Mouse (Mus musculus): Measurements from ENCODE around the gene Csf2.

Gene Csf2

DNA sequence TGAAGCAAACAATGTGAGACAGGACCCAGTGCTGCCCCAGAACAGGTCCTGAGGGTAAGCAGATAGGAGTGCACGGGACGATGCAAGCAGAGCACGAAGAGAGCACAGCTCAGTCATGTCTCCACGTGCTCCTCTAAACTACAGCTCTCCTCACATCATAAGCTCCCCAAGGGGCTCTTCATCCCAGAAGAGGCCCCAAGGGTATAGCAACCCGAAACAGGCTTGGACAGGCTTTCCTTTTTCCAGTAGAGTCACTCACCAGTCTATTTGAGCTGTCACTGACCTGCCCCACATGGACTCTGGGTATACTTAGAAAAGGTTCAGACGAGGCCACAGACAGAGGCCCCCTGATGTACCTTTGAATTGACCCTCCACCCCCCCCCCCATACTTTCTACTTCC, 5.0 kb downstream of the Csf2 start:
- in situ Hi-C loops (cut with MboI; ENCODE audit: unreplicated experiment in 2 of 2), result no loop called here

DNA sequence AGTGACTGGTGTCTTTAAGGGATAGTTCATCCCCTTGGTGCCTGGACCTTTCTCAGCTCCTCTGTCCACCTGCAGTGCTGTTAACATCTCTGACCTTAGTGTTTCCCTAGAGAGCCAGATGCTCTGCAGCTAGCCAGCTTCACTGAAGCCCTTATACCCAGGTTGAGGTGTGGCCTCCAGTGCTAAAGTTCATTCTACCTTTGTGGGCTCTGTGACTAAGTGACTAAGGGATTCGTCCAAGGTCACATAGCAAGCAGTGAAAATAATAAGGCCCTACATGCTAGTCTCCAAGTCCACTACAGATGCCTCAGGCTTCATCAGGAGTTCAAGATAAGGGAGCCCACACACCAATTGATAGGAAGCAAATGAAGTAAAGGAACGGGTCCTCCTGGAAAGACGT, 7.0 kb downstream of the Csf2 start:
- in situ Hi-C loops (cut with MboI; ENCODE audit: unreplicated experiment in 2 of 2), result no loop called here

DNA sequence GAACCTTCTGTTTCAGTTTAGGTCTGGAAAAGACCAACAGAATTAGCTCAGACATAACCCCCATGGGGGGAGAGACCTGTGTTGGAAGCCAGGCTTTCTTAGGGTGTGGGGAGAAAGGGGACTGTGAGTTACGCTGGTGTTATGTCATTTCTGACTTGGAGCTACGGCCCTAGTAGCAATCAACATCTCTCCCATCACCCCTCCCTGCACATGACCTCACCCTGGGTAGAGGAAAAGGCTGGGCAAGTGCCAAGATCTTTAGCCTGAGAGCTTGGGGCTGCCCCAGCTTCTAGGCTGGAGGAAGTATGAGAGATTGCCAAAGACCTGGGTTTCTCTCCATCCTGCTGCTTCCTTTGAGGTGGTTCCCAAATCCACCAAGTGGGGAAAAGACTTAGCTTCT, 12.5 kb downstream of the Csf2 start:
- in situ Hi-C loops (cut with MboI; ENCODE audit: unreplicated experiment in 2 of 2), result no loop called here

DNA sequence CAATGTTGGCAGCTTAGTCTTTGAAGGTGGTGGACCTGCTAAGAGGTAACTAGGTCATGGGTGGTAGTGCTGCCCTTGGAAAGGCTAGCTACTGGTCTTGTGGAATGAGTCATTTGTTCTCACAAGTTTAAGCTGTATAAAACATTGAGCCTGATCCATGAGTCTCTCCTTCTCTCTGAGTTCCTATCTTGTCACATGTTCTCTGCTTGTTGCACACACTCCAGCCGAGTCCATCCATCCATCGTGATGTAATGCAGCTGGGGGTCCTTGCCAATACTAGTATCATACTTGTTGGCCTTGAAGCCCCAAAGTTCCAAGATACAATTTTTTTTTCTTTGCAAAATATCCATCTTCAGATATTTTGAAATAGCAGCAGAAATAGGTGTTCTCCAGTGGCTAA, 22.0 kb downstream of the Csf2 start:
- in situ Hi-C loops (cut with MboI; ENCODE audit: unreplicated experiment in 2 of 2), result no loop called here

DNA sequence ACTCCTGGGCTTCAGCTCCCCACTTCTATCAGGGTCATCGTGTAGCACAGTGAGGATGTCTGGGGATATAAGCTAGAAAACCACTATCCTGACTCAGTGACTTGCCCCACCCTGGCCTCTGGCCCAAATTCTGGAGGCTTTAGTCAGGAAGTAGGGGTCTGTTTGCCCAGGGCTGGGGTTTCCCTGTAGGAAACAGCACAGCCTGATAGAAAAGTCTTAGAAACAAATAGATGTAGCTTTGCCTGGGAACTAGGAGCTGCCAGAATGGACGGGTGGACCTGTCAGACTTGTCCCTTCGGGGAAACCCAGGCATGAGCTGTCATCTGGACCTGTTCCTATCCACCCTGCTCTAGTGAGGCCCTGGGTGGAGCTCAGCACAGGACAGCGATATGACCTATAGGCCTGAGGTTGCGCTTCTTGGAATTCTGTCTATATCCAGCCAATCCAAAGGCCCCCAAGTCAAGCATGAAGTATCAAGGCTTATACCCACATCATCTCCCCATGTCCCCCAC, 24.9 kb downstream of the Csf2 start:
- in situ Hi-C loops (cut with MboI; ENCODE audit: unreplicated experiment in 2 of 2), result no loop called here

DNA sequence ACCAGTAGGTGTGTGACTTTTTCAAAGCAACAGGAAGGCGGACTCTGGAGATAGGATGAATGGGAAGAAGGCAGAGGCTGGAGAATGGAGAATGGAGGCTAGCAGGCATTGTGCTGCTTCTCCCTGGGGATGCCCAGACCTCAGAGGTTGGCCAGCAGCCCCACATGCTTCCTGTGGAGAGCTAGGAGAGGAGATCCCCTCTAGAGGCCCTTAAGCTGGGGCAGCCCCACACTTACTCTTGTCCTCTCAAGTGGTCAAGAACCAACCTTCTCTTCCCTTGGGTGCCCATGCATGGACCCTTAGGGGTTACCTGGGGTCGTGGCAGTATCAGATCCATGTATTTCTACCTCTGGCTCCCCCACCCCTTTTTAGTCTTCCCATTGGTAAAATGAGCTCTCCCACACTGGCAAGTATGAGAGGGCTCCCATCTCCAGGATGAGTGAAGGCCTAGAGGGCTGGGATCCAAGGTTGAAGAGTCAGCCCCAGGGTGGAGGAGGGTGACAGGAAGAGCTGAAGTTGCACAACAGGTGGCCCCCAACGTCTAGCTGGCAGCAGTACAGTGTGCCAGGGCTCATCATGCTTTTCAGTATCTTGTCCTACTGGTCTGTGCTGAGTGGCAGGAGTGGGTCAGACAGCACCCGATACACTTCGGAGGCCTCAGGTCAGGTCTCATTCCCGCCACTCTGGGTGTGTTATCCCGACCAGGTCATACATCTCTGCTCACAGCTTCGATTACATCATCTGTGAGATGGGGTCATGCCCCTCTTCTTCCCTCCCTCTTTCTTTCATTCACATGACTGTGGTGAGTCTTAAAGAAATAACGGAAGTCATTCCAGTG, 25.6 kb downstream of the Csf2 start:
- in situ Hi-C loops (cut with MboI; ENCODE audit: unreplicated experiment in 2 of 2), result no loop called here

DNA sequence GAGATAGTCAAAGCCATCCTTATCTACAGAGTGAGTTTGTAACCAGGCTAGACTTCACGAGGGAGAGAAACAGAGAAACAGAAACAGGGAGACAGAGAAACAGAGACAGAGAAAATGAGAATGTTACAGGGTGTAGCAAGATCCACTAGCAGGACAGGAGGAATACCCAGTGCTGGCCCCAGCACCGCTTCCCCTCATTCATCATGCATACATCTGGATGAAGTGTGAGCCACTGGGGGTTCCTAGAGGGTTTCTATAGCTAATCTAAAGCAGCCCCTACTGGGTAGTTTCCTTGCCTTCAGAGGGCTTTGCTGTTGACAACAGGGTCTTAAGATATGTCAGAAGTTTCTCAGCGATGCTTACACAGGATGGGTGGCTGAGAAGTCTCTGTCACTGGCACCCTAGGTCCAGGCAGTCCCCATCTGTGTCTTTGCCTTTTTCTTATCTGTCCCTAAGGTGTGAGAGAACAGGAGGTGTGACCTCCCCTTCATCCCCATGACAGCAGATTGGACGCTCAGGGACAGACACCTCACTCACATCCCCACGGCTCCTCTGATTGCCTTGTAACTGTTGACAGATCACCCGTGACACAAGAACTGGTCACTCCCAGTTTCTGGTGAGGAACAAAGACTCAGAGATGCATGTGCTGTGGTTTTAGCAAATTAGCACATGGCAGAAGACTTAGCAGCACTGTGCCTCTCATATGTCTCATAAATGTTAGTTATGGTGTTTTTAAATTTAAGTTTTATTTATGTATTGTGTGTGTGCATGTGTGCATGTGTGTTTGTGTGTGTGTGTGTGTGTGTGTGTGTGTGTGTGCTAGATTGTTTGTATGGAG, 29.3 kb downstream of the Csf2 start:
- in situ Hi-C loops (cut with MboI; ENCODE audit: unreplicated experiment in 2 of 2), result no loop called here

DNA sequence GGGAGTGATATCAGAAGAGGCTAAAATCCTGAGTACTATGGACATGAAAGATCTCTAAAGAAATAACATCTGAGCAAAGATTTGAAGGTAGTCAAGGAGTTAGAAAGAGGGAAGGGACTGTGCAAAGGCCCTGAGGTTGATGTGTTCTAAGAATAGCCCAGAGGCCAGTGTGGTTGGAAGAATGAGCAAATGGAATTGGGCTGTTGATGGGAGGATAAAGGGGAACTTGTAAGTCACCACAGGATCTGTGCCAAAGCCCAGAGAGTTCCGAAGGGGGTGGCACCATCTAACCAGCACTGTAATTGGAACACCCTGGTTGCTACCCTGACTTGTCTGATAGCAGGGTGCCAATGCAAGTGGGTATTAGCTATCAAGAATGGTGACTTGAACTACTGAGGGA, 30.3 kb downstream of the Csf2 start:
- in situ Hi-C loops (cut with MboI; ENCODE audit: unreplicated experiment in 2 of 2), result no loop called here

DNA sequence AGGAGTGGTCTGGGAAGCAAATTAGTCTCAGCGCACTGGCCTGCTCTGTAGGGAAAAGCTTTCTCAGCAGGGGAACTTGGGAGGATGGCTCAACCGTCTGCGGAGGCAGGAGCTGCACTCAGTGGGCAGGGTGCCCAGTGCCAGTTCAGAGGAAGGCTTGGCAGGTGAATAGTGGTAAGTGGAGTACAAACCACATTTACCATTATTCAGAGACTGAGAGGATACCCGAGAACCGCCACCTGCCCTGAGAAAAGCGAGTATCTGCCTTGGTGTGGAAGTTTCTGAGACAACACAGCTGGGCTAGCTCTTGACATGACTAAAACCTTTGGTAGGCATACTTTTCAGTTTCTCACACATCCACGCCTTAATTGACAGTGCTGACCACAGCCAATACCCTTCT, 32.1 kb downstream of the Csf2 start:
- in situ Hi-C loops (cut with MboI; ENCODE audit: unreplicated experiment in 2 of 2), result no loop called here

DNA sequence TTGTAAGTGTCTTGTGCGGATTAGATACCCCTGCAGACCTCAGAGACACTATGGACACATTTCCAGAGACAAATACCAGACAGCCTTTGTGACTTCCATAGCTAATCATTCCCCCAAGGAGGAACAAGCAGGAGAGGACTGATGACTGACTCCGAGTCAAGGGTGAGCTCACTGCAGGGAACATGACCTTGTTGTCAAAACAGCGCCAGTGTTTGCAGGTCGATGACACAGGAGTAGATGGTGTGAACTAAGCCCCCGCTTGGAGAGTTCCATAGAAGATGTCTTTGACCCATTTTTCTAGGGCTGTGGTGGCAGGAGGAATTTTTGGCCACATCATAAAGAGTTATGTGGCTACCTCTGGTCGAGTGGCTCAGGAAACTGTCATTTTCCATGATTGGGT, 33.4 kb downstream of the Csf2 start:
- in situ Hi-C loops (cut with MboI; ENCODE audit: unreplicated experiment in 2 of 2), result no loop called here

DNA sequence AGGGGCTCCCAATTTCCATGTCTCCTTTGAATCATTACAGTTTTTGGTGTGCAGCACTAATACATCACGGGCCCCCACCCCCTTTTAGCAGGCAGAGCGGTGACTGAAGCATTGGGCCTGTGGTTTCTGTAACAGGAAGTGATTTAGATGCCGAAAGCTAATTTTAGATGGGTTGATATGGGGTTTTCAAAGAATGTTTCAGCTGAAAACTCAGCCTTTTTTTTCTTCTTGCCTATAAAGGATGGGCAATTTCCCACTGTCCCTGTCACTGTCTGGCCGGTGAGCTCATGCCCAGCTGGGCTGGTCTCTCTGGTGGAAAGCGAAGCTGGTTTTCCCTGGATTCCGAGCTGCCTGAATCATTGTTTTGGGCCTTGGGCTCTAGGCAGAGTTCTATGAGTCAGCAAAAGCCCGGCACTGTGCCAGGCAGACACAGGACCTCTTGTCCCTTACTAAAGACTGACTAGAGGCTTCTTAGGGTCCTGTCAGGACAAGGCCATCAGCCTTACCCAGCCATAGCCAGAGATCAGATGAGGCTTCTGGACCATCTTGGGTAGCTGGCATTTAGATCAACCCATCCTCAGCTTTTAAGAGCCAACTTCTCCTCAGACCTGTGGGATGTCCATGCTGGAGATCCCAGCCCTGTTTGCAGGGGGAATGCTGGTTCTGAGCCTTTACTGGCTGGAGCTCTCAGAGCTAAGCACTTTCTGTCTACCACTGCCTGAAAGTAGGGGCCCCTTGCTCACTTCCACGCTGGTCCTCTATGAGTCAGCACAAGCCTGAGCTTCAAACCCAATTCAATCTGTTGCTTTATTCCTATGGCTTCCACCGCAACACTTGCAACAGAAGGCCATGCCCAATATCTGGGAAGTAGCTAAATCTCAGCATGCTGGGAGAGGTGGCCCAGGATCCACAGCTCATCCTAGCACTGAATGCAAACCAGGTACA, 34.7 kb downstream of the Csf2 start:
- in situ Hi-C loops (cut with MboI; ENCODE audit: unreplicated experiment in 2 of 2), result no loop called here

DNA sequence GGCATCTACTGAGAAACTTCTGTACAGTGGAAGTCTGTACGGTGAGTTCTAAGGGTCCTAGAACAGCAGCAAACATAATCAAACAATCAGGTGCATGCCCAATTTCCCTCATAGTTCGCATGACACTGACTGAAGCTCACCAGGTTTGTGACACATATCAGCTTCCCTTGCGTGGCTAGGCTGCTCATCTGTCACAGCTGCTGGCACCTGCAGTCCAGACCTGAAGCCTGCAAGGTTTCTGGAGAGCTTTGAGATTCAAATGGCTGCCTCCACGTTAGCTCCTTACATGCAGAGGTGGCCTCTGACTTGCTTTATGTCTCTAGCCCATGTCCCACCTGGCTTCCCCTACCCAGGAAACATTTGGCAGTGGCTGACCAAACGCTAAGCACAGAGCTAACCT, 35.8 kb downstream of the Csf2 start:
- in situ Hi-C loops (cut with MboI; ENCODE audit: unreplicated experiment in 2 of 2), result no loop called here

DNA sequence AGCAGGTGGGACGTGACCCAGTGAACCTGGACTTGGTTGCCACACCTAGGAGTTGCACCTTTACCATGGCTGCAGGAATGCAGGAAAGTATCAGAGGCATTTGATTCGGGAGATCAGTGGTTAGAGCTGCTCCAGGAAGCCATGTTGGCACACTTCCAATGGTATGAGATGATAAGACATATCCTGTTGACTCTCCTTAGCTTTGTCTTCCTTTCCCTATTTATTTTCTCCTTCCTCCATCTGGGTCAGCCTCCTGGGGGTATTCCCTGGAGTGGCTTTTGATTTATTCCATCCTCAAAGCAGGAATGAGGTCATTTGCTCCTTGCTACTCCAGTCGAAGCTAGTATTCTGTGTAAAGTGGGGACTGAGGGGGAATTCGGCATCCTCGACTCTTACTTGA, 42.5 kb downstream of the Csf2 start:
- in situ Hi-C loops (cut with MboI; ENCODE audit: unreplicated experiment in 2 of 2), result no loop called here

DNA sequence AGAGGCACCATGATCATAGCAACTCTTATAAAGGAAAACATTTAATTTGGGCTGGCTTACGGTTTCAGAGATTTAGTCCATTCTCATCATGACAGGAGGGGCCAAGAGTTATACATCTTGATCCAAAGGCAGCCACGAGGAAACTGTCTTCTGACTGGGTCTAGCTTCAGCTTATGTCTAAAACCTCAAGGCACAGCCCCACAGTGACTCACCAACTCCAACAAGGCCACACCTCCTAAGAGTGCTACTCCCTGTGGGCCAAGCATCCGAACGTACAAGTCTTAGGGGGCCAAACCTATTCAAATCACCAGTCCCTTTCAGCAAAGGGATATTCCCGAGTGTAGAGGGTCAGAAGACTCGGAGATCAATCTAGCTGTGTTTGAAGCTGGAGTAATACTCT, 44.1 kb downstream of the Csf2 start:
- in situ Hi-C loops (cut with MboI; ENCODE audit: unreplicated experiment in 2 of 2), result no loop called here

DNA sequence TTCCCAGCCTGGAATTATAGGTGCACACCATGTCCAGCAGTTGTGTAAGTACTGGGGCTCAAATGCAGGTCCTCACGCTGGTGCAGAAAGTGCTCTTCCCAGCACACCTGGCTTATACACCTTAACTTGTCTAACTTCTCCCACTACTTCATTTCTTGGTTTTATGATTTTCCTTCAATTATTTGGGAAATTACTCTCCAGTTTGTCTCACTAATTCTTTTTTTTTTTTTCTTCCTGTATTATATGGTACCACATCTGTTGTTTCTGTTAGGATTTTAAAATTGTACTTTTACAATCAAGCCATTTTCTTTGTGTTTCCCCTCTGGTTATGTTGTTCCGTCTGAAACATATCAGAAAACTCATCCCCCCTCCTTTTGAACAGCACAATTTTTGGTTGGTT, 44.7 kb downstream of the Csf2 start:
- in situ Hi-C loops (cut with MboI; ENCODE audit: unreplicated experiment in 2 of 2), result no loop called here

DNA sequence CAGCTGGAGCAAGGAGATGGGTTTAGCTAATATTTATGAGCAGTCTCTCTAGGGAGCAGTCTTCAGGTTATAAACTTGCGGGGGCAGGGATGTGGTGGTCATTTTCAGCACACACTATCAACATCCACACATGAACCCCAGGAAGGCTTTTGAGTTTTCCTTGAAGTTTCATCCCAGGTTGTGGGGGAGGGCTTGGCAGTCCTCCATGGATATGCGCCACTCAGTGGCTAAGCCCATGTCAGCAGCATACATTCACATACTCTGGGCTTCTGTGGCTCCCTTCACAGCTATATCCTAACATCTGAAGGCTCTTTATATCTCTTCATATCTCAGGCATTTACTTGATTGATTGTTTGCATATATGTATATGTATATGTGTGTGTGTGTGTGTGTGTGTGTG, 46.3 kb downstream of the Csf2 start:
- in situ Hi-C loops (cut with MboI; ENCODE audit: unreplicated experiment in 2 of 2), result no loop called here

DNA sequence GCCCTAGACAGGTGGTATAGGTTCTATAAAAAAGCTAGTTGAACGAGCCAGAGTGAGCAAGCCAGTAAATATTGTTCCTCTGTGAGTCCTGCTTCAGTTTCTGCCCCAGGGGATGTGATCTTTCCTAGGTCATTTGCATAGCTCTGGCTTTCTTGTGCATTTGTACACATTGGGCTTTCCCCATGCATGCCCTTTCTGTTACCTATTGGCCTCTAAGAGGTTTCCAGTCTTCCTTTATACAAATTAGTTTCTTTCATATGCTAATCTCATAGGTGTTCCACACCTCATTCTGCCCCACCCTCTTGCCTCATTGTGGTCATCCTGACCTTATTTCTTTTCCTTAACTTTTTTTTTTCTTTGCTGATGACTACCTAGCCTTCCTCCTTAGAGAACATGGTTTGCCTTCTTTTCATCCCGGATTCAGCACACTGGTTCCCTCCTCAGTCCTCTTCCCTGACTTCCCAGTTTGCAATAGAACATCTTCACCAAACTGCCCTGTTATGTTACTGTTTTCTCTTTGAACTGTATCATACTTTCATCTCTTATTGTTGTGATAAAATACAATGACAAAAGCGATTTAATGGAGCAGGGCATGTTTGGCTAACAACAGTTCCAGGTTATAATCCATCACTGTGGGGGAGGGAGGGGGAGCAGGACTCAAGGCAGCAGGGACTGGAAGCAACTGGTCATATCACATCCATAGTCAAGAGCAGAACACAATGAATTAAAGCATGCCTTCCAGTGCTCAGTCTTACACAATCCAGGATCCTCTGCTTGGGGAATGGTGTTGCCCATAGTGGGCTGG, 47.4 kb downstream of the Csf2 start:
- in situ Hi-C loops (cut with MboI; ENCODE audit: unreplicated experiment in 2 of 2), result no loop called here

DNA sequence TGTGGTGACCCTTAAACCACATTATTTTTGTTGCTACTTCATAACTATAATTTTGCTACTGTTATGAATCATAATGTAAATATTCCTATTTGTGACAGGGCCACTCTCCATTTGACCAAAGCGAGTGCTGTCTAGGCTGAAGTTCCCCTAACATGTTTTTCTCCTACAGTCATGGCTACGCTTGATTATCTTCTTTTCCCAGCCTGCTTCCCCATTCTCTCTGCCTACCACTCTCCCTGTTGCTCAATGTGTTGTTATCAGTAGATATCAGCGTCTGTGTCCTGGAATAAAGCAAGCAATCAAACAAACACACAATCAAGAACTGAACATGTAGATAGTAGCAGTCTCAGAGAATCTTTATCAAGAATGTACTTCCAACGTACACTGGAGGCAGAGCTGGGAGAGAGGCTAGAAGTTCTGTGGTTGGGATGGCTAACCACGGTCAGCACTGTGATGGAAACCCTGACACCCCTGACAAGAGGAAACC, 48.1 kb downstream of the Csf2 start:
- in situ Hi-C loops (cut with MboI; ENCODE audit: unreplicated experiment in 2 of 2), result no loop called here
